Mouse (Mus musculus) cortical plate, adult 2 months (tissue): ENCODE data around the gene Mdm4.

ENCODE experiments used
- CTCF ChIP-seq: fragments of 200-500 bp; IDR thresholded peaks from 2 replicates; pipeline ENCODE4 v1.5.1; 2011; ENCODE audit warnings: mild to moderate bottlenecking, control low read depth, low read length; ENCODE audit not compliant: insufficient read depth; ENCODE audit errors: extremely low read depth
- POLR2A ChIP-seq: fragments of 200-500 bp; IDR thresholded peaks from 2 replicates; pipeline ENCODE4 v1.6.1; 2011; ENCODE audit warnings: mild to moderate bottlenecking, low read length, control low read depth; ENCODE audit not compliant: insufficient read depth; ENCODE audit errors: extremely low read depth

DNA sequence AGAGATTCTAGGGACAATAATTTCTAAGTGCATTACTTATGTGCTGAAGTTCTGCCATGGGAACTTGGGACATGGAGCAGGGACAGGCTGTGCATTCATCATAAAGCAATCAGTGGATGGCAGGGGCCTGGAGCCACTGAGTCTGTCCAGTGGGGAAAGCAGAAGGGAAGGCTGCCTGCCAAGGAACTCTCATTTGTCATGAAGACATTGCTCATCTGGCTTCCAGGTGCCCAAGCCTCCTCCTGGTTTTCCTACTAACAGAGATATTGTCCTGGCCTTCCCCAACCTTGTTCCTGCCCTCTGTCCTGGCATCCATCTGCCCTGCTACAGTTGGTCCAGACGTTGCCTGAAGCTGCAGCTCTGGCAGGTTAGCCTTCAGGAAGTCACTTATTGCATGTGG lies 53.0 kb downstream of the Mdm4 start:
- TF ChIP-seq POLR2A (no peak), CTCF (no peak)
